ENCODE assay signal across 17 mouse cellular contexts in the genomic region with DNA sequence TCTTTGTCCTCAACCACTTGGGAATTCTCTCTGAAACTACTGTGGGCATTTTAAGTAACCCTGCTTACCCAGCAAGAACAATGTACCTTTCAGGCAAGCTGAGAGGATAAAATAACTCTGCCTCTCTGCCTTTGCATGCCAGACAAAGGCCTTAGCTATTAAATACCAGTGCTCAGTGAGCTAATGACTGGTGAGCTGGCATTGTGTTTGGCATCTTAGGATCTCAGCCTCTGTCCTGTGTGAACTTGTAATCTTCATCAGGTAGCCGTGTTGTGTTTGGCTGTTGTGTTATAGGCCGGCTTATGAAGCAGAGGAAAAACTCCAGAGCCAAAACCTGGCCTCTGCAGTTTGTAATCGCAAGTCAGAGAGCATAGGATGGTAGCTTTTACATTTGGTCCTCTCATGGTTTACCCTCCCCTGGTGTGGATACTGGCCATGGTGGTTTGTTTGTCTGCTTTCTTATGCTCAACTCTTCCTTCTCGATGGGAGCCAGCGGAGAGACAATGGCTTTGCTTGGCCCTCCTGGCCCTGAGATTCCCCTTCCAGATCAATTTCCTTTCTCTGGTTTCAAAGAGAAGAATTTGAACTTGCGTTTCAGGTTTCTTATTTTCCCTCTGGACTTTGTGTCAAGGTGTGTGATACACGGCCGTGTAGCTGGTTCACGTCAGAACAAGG.
DNase-seq lines count a peak whose midpoint lies in the region; ATAC-seq and TF ChIP-seq lines count a peak whose summit lies in the region.
"Had no signal": no experiment of that assay in that cellular context is flagged by ENCODE, and none has a peak within 500 bp of the region (broad histone marks: within the 10 kb centered on the region; RNA-seq: fewer than 3 reads in every experiment).

No protein-coding gene starts in this region.

- WGBS in forebrain, embryonic 14.5 days: 45% methylated on average over 9 of the region's 9 CpGs
- 48% methylated on average over 9 of the region's 9 CpGs for WGBS in forebrain, embryonic 16.5 days
- 67% methylated on average over 9 of the region's 9 CpGs for WGBS in hindbrain, embryonic 13.5 days
- WGBS in thymus, adult 2 months: 95% methylated on average over 9 of the region's 9 CpGs

- H3K9me3 ChIP-seq in forebrain, embryonic 14.5 days (replicated peaks; ENCODE audit: control insufficient read depth, low read length): no peaks in the 10 kb centered on the region
- no peaks in the 10 kb centered on the region for H3K9me3 ChIP-seq in forebrain, embryonic 16.5 days (ENCODE audit: control insufficient read depth, low read length)
- no peaks in the 10 kb centered on the region for H3K9me3 ChIP-seq in hindbrain, embryonic 13.5 days
- H3K9me3 ChIP-seq: heart, embryonic 15.5 days; megakaryocyte, embryonic 14.5 days had no signal

- no peak for ATAC-seq in forebrain, embryonic 14.5 days
- ATAC-seq in forebrain, embryonic 16.5 days: no peak
- ATAC-seq in hindbrain, embryonic 13.5 days (ENCODE audit: low FRiP score): no peak

- no peaks in the 10 kb centered on the region for H3K36me3 ChIP-seq in forebrain, embryonic 14.5 days (ENCODE audit: control insufficient read depth, insufficient read depth, low read length)
- no peaks in the 10 kb centered on the region for H3K36me3 ChIP-seq in forebrain, embryonic 16.5 days (ENCODE audit: control insufficient read depth, insufficient read depth)
- no peaks in the 10 kb centered on the region for H3K36me3 ChIP-seq in hindbrain, embryonic 13.5 days
- H3K36me3 ChIP-seq in thymus, adult 2 months (ENCODE audit: control insufficient read depth, insufficient read depth, low read length): peaks cover 7% of the 10 kb centered on the region
- H3K36me3 ChIP-seq: heart, embryonic 15.5 days had no signal

- no peaks in the 10 kb centered on the region for H3K27me3 ChIP-seq in forebrain, embryonic 14.5 days (replicated peaks; ENCODE audit: control insufficient read depth, insufficient read depth, low read length)
- no peaks in the 10 kb centered on the region for H3K27me3 ChIP-seq in forebrain, embryonic 16.5 days (replicated peaks; ENCODE audit: control insufficient read depth, insufficient read depth, low read length)
- no peaks in the 10 kb centered on the region for H3K27me3 ChIP-seq in hindbrain, embryonic 13.5 days
- H3K27me3 ChIP-seq in thymus, adult 2 months (ENCODE audit: control insufficient read depth, insufficient read depth, low read length): no peaks in the 10 kb centered on the region
- H3K27me3 ChIP-seq: heart, embryonic 15.5 days; megakaryocyte, embryonic 14.5 days had no signal

- H3K4me2 ChIP-seq in forebrain, embryonic 14.5 days (ENCODE audit: low read length): no peak overlapping the region
- H3K4me2 ChIP-seq in forebrain, embryonic 16.5 days (ENCODE audit: low read length): no peak overlapping the region
- H3K4me2 ChIP-seq in hindbrain, embryonic 13.5 days: no peak overlapping the region
- H3K4me2 ChIP-seq: heart, embryonic 15.5 days had no signal

- H3K27ac ChIP-seq in forebrain, embryonic 14.5 days (ENCODE audit: low read depth, low read length): no peak overlapping the region
- no peak overlapping the region; the same call in 1 of the 2 replicates for H3K27ac ChIP-seq in forebrain, embryonic 16.5 days (ENCODE audit: low read length)
- peak overlapping the region; percentile 14; the same call in 1 of the 2 replicates for H3K27ac ChIP-seq in layer of hippocampus, adult 2 months
- peak overlapping the region; percentile 4; the same call in 1 of the 2 replicates for H3K27ac ChIP-seq in hindbrain, embryonic 13.5 days
- H3K27ac ChIP-seq in thymus, adult 2 months (ENCODE audit: control insufficient read depth, insufficient read depth, low read length): no peak overlapping the region
- H3K27ac ChIP-seq: heart, embryonic 15.5 days had no signal

- DNase-seq in forebrain, embryonic 14.5 days (ENCODE audit: low spot score): peak; percentile 39
- DNase-seq in layer of hippocampus, adult 2 months (ENCODE audit: low spot score in 2 of 2): no peak
- DNase-seq in layer of hippocampus, adult 9-10 months (ENCODE audit: low spot score): no peak
- peak; percentile 68 for DNase-seq in Muller cell, postnatal 12 days (ENCODE audit: inconsistent ontology term)
- DNase-seq in embryo, embryonic 10 days (ENCODE audit: low spot score): no peak
- DNase-seq in thymus, adult 2 months: no peak
- DNase-seq: adrenal gland, postnatal 10 days; B cell, adult 2 months; cerebellum, adult 9-11 months; gastrocnemius, postnatal 14 days; liver, postnatal 0 days; right cerebral cortex, adult 18-20 months; spleen, adult 18-20 months had no signal

- H3K9ac ChIP-seq in forebrain, embryonic 14.5 days (ENCODE audit: low read length): no peak overlapping the region
- H3K9ac ChIP-seq in forebrain, embryonic 16.5 days (replicated peaks; ENCODE audit: low read depth, low read length): no peak overlapping the region
- H3K9ac ChIP-seq in hindbrain, embryonic 13.5 days: no peak overlapping the region
- H3K9ac ChIP-seq: heart, embryonic 15.5 days; liver, postnatal 0 days had no signal

- no peak for TF ChIP-seq CTCF in layer of hippocampus, adult 2 months (conservative IDR thresholded peaks at IDR 0.05)
- TF ChIP-seq CTCF in thymus, adult 2 months (IDR thresholded peaks at IDR 0.05; ENCODE audit: borderline replicate concordance, control insufficient read depth, extremely low read depth, insufficient read depth, low read length, poor library complexity): no peak

- no peak overlapping the region for H3K4me3 ChIP-seq in forebrain, embryonic 14.5 days (ENCODE audit: low read depth, low read length)
- no peak overlapping the region for H3K4me3 ChIP-seq in forebrain, embryonic 16.5 days (replicated peaks; ENCODE audit: low read length)
- no peak overlapping the region for H3K4me3 ChIP-seq in layer of hippocampus, adult 2 months
- H3K4me3 ChIP-seq in hindbrain, embryonic 13.5 days: no peak overlapping the region
- no peak overlapping the region for H3K4me3 ChIP-seq in thymus, adult 2 months (ENCODE audit: control insufficient read depth, insufficient read depth, low read length)
- H3K4me3 ChIP-seq: heart, embryonic 15.5 days; megakaryocyte, embryonic 14.5 days had no signal

- no peak for TF ChIP-seq POLR2A in thymus, adult 2 months (IDR thresholded peaks at IDR 0.05; ENCODE audit: control insufficient read depth, extremely low read depth, insufficient read depth, low read length, poor library complexity)

- peaks cover 9% of the 10 kb centered on the region; the same call in 1 of the 2 replicates for H3K4me1 ChIP-seq in forebrain, embryonic 14.5 days (ENCODE audit: control insufficient read depth, insufficient read depth, low read length)
- peaks cover 4% of the 10 kb centered on the region; the same call in 1 of the 2 replicates for H3K4me1 ChIP-seq in forebrain, embryonic 16.5 days (replicated peaks; ENCODE audit: control insufficient read depth, insufficient read depth, low read length)
- H3K4me1 ChIP-seq in hindbrain, embryonic 13.5 days (replicated peaks): peaks cover 13% of the 10 kb centered on the region; the same call in 1 of the 2 replicates
- H3K4me1 ChIP-seq in thymus, adult 2 months (replicated peaks; ENCODE audit: control insufficient read depth, insufficient read depth, low read length): no peaks in the 10 kb centered on the region

Comparison
In these comparisons a context has a peak if more than half of its experiments do, and no peak if none do; other contexts are left out.
1. DNase-seq: peak in forebrain, embryonic 14.5 days (single experiment) and Muller cell, postnatal 12 days (single experiment); none in layer of hippocampus, adult 2 months (0 of 2), layer of hippocampus, adult 9-10 months (single experiment), embryo, embryonic 10 days (single experiment) and thymus, adult 2 months (single experiment).
2. H3K27ac ChIP-seq: peak in layer of hippocampus, adult 2 months (single experiment) and hindbrain, embryonic 13.5 days (single experiment); none in forebrain, embryonic 14.5 days (single experiment), forebrain, embryonic 16.5 days (single experiment) and thymus, adult 2 months (single experiment).